Mouse (Mus musculus) T-cell, adult 2 months (primary cell): ENCODE results near the gene Nacc1.

Experiments
- DNase-seq: peaks from one replicate; pipeline ENCODE4 v3.0.0; 2022; ENCODE audit warnings: low spot score

Gene Nacc1

DNA sequence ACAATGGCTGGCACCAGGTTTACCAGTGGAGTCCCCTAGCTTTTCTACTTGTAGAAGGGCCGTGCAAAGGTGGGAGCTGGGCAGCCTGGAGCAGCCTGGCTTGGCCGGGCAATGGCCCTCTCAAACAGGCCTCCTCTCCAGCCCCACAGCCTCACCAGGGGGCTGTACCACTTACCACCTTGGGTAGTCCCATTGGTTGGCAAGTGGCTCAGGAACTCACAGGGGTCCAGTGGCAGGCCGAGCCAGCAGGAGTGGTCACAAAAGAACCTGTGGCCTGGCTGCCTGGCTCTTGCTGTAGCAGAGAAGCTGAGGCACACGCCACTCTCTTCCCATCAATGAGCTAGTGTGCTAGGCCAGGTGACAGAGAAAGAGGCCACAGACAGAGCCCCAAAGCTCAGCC is 26.5 kb upstream of the Nacc1 start:
- no peak for DNase-seq

DNA sequence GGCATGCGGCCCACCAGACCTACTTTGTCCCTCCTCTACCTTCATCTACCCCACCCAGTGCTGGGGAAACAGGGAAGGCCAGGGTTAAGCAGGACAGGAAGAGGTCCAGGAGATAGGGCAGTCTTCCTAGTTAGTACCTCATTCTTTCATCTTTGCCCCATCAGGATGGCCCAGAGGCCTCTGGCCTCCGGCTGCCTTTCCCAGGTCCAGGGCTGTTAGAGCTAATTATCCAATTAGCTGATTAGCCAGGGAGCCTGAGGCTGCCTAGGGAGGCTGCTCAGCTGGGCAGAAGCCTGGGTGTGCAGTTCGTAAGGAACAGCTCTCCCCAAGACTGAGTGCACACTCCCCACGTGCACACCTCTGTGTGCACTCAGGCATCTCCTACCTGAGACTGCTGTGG is 25.7 kb upstream of the Nacc1 start:
- DNase-seq, result no peak

DNA sequence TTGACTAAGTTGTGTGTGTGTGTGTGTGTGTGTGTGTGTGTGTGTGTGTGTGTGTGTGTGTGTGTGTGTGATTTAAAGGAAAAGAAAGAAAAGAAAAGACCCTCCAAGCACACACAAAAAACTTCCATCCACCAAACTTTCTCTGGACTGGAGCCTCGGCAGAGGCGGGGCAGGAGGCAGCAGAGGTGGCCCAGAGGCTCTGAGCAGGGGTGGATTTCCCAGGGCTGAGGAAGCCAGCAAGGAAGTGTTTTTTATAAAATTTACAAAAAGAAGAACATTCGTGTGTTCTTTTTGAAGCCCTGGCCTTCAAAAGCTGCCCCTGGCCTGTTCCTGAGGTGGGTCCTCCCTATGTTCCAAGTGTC is 25.1 kb upstream of the Nacc1 start:
- DNase-seq, result no peak

DNA sequence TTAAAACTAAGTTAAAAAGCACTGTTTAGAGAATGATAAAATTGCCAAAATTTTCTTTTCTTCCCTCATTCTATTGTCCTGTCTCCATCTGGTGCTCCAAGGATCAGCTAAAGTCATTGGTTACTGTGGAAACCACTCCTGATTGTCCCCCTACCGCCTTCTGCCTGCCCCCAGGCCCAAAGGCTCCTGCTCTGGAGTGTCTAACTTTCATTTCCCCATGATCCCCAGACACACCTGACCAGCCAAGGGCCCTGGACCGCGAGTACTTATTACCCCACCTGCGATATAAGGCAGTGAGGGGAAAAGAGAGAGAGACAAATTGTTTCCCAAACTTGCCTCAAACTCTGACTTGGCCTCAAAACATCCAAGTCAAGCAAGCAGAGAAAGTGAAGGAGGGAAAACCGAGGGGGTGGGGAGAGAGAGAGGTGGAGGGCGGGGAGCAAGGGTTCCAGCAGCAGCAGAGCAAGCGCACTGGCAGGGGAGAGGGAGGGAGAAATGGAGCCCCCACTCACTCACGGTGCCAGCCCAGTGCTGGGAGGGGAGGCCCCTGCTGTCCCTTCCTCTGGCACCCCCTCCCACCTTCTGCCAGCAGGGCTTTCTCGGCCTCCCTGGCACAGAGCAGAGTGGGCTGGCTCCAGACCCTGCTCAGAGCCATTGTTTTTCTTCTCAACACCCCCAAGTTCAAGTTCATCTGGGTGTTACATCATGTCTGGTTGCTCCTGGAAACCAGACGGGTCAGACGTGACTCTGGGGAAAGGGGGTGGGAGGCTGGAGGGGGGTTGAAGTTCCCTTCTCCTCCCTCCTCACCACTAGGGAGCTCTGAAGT is 24.5 kb upstream of the Nacc1 start:
- DNase-seq, result no peak

DNA sequence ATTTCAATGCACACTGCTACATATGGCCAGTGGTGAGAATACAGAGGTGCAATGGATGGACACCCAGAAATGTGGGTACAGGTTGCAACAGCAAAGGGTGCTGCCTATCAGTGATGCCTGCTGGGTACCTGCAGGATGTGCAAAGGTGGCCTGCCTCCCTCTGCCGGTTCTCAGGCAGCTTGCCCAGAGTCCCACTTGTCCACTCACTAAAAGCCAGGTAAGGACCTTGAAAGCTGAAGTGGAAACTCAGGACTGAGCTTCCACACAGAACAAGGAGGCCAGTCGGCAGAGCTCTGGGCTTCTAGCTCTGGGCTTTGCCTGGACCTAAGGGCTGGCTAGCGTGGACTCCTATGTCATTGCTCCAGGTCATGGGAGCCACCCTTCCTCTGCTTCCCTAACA is 23.6 kb upstream of the Nacc1 start:
- DNase-seq, result no peak

GRCm38 (mm10) chr8:84709931-84710330 is 22.3 kb upstream of the Nacc1 start:
- DNase-seq, result no peak

GRCm38 (mm10) chr8:84708774-84709475 is 21.3 kb upstream of the Nacc1 start:
- peak; percentile 85 for DNase-seq

DNA sequence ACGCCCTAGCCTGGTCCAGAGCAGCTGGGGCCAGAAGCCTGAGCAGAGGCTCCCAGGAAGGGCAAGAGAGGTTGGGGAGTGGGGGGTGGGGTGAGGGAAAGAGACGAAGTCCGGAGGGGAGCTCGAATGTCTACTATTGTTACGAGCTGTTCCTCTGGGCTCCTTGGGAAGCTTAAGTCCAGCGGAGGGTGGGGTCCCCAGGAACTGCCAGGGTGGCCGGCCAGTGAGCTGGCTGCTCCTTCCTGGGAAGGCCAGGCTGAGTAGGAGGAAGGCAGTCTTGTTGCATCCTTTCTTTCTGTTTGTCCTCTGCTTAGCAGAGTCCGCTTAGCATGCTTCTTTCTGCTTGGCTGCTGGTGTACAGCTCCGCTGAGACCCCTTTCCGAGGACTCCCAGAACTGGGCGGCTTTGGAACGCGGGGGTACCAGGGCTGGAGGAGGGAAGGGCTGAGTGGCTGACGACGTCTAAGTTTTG is 20.4 kb upstream of the Nacc1 start:
- DNase-seq, result no peak

DNA sequence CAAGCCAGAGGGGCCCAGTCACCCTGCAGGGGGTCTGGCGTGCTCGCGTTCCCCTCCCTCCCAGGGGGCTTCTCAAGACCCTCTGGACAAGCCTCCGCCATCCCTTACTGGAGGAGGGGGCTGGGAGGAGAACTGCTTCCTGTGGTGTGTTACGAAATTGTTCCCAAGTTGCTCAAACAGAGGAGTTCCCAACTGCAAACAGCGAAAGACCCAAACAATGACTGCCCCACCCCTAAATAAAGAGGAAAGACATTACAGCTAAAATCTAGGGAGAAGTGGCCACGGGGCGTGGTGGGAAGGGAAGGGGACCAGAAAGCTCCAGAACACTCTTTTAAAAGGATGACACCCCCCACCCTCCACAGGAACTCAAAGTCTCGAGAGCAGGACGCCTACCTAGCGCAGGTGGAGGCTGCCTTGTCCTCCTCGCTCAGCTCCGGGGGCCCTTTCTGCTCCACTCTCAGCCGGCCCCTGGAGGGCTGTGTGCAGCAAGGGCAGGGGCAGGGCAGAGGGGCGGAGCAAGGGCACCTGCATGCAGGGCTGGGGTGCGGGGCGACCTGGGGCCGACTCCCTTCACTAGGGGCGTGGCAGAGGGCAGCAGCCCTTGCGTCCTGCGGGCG is 19.7 kb upstream of the Nacc1 start:
- no peak for DNase-seq

DNA sequence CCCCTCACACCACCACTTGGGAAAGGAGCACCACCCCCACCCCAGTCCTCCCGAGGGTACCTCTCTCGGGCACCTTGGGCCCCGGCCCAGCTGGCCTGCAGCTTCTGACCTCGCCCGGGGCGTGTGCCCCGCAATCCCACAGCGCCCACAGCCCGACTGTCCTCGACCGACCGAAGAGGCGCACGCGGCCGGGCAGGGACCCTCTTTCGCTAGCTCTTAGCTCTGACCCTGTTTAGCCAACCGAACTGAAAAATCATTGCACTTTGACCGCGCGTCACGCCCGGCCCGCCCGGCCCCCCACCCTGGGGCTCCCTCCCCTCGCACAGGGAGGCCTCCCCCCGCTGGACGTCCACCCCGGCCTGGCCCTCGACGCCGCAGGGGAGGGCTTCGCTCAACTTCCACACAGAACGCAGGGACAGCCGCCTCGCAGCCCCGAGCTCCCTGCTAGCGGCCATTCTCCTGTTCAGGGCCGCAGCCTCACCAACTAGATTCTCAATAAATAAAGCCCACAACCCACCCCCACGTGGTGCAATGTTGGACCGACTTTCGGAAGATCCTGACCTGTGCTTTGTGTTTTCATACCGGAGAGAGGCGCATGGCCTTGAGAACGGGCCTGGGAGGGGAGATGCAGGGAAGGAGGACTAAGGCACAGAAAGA is 19.1 kb upstream of the Nacc1 start:
- DNase-seq, result no peak

DNA sequence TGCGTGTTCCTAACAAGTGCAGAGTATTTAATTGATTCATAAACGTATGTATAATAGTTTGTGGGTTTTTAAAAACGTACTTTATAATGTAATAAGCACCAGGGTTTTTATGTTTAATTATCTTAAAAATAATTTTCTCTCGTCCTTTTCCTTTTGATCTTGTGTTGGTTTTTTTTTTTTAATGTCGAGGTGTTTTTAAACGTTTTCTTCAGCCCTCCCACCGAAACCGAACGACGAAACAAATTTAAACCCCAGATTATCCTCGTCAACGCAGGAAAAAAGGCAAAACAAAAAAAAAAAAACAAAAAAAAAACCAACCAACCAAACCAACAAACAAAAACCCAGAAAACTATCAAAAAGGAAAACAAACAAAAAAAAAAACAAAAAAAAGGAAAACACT is 18.3 kb upstream of the Nacc1 start:
- no peak for DNase-seq

DNA sequence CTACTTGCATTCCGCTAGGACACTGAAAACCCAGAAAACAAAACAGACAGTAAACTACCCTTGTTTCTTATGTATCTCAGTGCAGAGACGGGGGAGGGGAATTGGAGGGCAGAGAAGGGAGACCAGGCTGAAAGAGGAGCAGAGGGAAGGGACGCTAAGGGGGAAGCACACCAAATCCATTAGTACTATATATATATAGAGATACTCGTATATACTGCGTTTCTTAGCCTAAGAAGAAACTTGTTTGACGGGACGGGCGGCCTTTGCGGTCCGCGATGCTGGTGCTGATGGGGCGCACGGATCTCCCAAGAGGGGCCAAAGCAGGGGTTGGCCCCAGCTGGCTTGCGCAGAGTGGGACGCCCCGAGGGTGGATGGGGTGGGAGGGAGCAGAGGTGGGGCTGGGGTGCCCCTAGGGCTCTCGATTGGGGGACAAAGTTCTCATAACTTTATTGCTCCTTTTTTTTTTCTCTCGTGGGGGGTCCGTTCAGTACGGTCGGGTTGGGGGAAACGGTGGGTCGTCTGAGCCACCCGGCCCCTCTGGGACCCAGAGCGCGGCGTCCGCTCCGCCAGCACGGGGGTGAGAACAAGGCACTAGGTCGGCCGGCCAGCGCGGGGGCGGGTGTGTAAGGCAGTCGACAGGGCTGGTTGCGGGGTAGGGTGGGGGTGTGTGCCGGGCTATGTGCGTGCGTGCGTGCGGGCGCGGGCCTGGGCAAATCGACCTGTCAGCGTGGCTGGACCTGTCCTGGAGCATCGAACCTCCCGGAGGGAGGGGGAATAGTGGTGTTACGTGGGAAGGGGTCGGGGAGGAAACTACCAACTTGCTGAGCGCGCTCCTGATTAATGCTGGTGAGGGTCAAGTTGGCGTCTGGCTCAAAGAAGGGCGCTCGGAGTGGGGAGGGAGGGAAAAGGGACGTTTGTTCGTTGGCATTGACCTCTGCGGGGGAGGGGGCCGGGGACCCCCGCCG is 17.5 kb upstream of the Nacc1 start:
- DNase-seq, result no peak

GRCm38 (mm10) chr8:84704356-84704755 is 16.7 kb upstream of the Nacc1 start:
- peak; percentile 61 for DNase-seq

GRCm38 (mm10) chr8:84703466-84704249 is 16.0 kb upstream of the Nacc1 start:
- DNase-seq, result peak; percentile 64

- DNase-seq, result no peak
Measured at GRCm38 (mm10) chr8:84702963-84703465, 15.4 kb upstream of the Nacc1 start.

GRCm38 (mm10) chr8:84702561-84702960 is 14.9 kb upstream of the Nacc1 start:
- DNase-seq, result no peak

- no peak for DNase-seq
Measured at GRCm38 (mm10) chr8:84700941-84701911, 13.6 kb upstream of the Nacc1 start, which contains the start of gene Lyl1. Gene Lyl1, plus strand, starts transcription at chr8:84701457.

DNA sequence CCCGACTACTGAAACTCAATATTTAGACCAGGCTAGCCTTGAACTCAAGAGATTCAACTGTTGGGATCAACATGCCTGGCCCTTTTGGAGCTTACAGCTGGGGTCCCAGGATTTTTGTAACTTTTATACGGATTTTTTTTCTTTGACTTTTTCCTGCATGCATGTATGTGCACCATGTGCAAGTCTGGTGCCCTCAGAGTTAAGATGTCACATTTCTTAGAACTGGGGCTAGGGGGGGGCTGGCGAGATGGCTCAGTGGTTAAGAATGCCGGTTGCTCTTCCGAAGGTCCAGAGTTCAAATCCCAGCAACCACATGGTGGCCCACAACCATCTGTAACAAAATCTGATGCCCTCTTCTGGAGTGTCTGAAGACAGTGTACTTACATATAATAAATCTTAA is 12.9 kb upstream of the Nacc1 start:
- DNase-seq, result no peak

- DNase-seq, result peak; percentile 33
Measured at GRCm38 (mm10) chr8:84699861-84700322, 12.2 kb upstream of the Nacc1 start.
